Mouse (Mus musculus): Measurements from ENCODE around the gene Hid1.

DNA sequence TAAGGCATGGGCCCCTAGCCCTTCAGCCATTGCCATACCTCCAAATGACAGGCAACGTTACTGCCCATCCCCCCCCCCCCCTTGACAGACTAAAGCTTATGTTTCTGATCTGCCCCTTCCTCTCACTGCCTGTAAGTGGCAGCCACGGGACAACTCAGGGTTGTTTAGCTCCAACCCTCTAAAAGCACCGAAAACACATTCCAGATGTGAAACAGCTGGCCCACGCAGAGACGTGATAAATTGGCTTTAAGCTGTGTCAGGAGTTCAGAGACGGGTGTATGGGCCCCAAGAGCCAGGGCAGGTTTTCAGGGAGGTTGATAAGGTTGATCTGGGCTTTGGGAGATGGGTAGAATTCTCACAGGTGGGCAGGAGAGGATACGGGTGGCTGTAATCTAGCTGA, 22.0 kb downstream of the Hid1 start:
- no peak for TF ChIP-seq CTCF (IDR thresholded peaks at IDR 0.05; ENCODE audit: borderline replicate concordance, extremely low read depth, insufficient read depth, insufficient read length)
- TF ChIP-seq POLR2A (IDR thresholded peaks at IDR 0.05; ENCODE audit: borderline replicate concordance, extremely low read depth, insufficient read depth, insufficient read length, poor library complexity, severe bottlenecking): no peak
